Mouse (Mus musculus) liver, postnatal 0 days (tissue): ENCODE data around the gene Hivep3. TPM values are rescaled to one million over a fixed set of nuclear protein-coding genes. Genes with fewer than 3 reads are reported as not detected.
A peak's percentile ranks its signal among the peaks of the same experiment; 100 is the strongest.

Experiments used
- ATAC-seq: fragments of 200-750 bp; cut with Nextera tagmentation; 2 replicates; pipeline ENCODE4 v1.8.0; 2017; ENCODE audit warnings: mild to moderate bottlenecking, moderate library complexity
- DNase-seq: peaks from one replicate; pipeline ENCODE4 v3.0.0-alpha.2; 2016
- H3K27ac ChIP-seq: fragments of 300-500 bp; sonication (generic); 2 replicates; pipeline ENCODE4 v1.5.1; 2014; ENCODE audit warnings: antibody characterized with exemption, moderate library complexity, mild to moderate bottlenecking, low read depth
- H3K27me3 ChIP-seq: fragments of 300-500 bp; sonication (generic); 2 replicates; pipeline ENCODE4 v1.6.1; 2014; ENCODE audit warnings: low read length, control low read depth, mixed read lengths; ENCODE audit not compliant: insufficient read depth
- H3K36me3 ChIP-seq: fragments of 300-500 bp; sonication (generic); replicated peaks from 2 replicates; pipeline ENCODE4 v1.6.1; 2014; ENCODE audit warnings: mild to moderate bottlenecking, control low read depth, low read length, moderate library complexity, mixed read lengths; ENCODE audit not compliant: insufficient read depth
- H3K4me1 ChIP-seq: fragments of 300-500 bp; sonication (generic); 2 replicates; pipeline ENCODE4 v1.6.1; 2014; ENCODE audit warnings: antibody characterized with exemption, mild to moderate bottlenecking, control low read depth; ENCODE audit not compliant: insufficient read depth
- H3K4me2 ChIP-seq: fragments of 300-500 bp; sonication (generic); 2 replicates; pipeline ENCODE4 v1.6.1; 2014; ENCODE audit warnings: low read depth, mild to moderate bottlenecking, low read length, moderate library complexity, mixed read lengths
- H3K4me3 ChIP-seq: fragments of 300-500 bp; sonication (generic); 2 replicates; pipeline ENCODE4 v1.5.1; 2014; ENCODE audit warnings: low read depth, low read length
- H3K9ac ChIP-seq: fragments of 300-500 bp; sonication (generic); replicated peaks from 2 replicates; pipeline ENCODE4 v1.6.1; 2014; ENCODE audit warnings: mild to moderate bottlenecking, moderate library complexity
- H3K9me3 ChIP-seq: fragments of 300-500 bp; sonication (generic); 2 replicates; pipeline ENCODE4 v1.6.1; 2016; ENCODE audit warnings: mild to moderate bottlenecking, control low read depth, low read length, mixed read lengths
- CTCF ChIP-seq: sonication (generic); IDR thresholded peaks from 2 replicates; pipeline ENCODE4 v1.5.1; 2016; ENCODE audit warnings: antibody characterized with exemption, low read depth
- EP300 ChIP-seq: IDR thresholded peaks from 2 replicates; pipeline ENCODE4 v1.6.1; 2016; ENCODE audit warnings: antibody characterized with exemption, low read depth, mild to moderate bottlenecking
- WGBS: fragments of 180-500 bp; shearing (Covaris S2); extraction: QIAGEN DNeasy Blood & Tissue Kit; methylation state at CpG from one replicate; pipeline ENCODE4 v1.1.7; 2014; ENCODE audit not compliant: insufficient replicate concordance; 5-methylcytosine and 5-hydroxymethylcytosine counted together
- polyA plus RNA-seq: library from polyadenylated mRNA; unstranded; fragments of >200 nt; fragmentation: Nextera tagmentation; extraction: Ambion mirVana; gene quantifications from 2 replicates; pipeline ENCODE4 v1.2.1, GENCODE M21; 2015

The Hivep3 gene
- polyA plus RNA-seq, 1 experiment from 2014 or later, result 3.8 TPM

GRCm38 (mm10) chr4:119897054-119897855 is 163.7 kb downstream of the Hivep3 start:
- H3K4me2 ChIP-seq, result no peak overlapping the region
- ATAC-seq, result no peak

GRCm38 (mm10) chr4:119901556-119902491 is 168.2 kb downstream of the Hivep3 start:
- Histone ChIP-seq H3K27ac (no peak overlapping the region), H3K4me2 (no peak overlapping the region), H3K27me3 (no peaks in the 10 kb centered on the region), H3K9me3 (no peaks in the 10 kb centered on the region), H3K36me3 (no peaks in the 10 kb centered on the region), H3K4me1 (0 out of 2 replicates have a peak, but pooled peaks cover 3% of the 10 kb centered on the region), H3K9ac (no peak overlapping the region), H3K4me3 (no peak overlapping the region)
- TF ChIP-seq EP300, result no peak
- TF ChIP-seq CTCF, result no peak
- ATAC-seq, result no peak
- no peak for DNase-seq
- WGBS, result 68% methylated on average over 16 of the region's 16 CpGs

More at GRCm38 (mm10) chr4:119897054-119897855, 163.7 kb downstream of the Hivep3 start:
- Histone ChIP-seq H3K36me3 (no peaks in the 10 kb centered on the region), H3K27me3 (no peaks in the 10 kb centered on the region), H3K9me3 (no peaks in the 10 kb centered on the region), H3K9ac (no peak overlapping the region), H3K27ac (no peak overlapping the region), H3K4me3 (no peak overlapping the region), H3K4me1 (no peaks in the 10 kb centered on the region)
- no peak for DNase-seq
- 49% methylated on average over 6 of the region's 6 CpGs for whole genome bisulfite sequencing
- no peak for TF ChIP-seq CTCF
- no peak for TF ChIP-seq EP300

GRCm38 (mm10) chr4:119903328-119903727 is 169.7 kb downstream of the Hivep3 start:
- Histone ChIP-seq H3K27ac (no peak overlapping the region), H3K4me3 (no peak overlapping the region), H3K4me2 (no peak overlapping the region), H3K4me1 (0 out of 2 replicates have a peak, but pooled peaks cover 3% of the 10 kb centered on the region), H3K9ac (no peak overlapping the region), H3K36me3 (no peaks in the 10 kb centered on the region), H3K27me3 (no peaks in the 10 kb centered on the region), H3K9me3 (no peaks in the 10 kb centered on the region)
- no peak for TF ChIP-seq EP300
- TF ChIP-seq CTCF, result peak; percentile 35; the same call in 1 of the 2 replicates
- peak; percentile 31; the same call in 1 of the 2 replicates for ATAC-seq
- peak; percentile 40 for DNase-seq

GRCm38 (mm10) chr4:119903806-119904205 is 170.2 kb downstream of the Hivep3 start:
- WGBS, result 36% methylated on average over 1 of the region's 1 CpGs
- Histone ChIP-seq H3K27ac (no peak overlapping the region), H3K36me3 (no peaks in the 10 kb centered on the region), H3K4me2 (no peak overlapping the region), H3K9me3 (no peaks in the 10 kb centered on the region), H3K4me3 (no peak overlapping the region), H3K4me1 (0 out of 2 replicates have a peak, but pooled peaks cover 3% of the 10 kb centered on the region), H3K9ac (no peak overlapping the region), H3K27me3 (no peaks in the 10 kb centered on the region)
- no peak for TF ChIP-seq CTCF
- TF ChIP-seq EP300, result no peak
- ATAC-seq (no peak), DNase-seq (peak; percentile 52)

- no peak overlapping the region for H3K9ac ChIP-seq
- TF ChIP-seq EP300 (no peak), CTCF (no peak)
- H3K36me3 ChIP-seq, result no peaks in the 10 kb centered on the region
- no peak overlapping the region for H3K27ac ChIP-seq
- H3K4me3 ChIP-seq, result no peak overlapping the region
- H3K4me2 ChIP-seq, result no peak overlapping the region
- WGBS, result 79% methylated on average over 4 of the region's 4 CpGs
- H3K4me1 ChIP-seq, result 0 out of 2 replicates have a peak, but pooled peaks cover 3% of the 10 kb centered on the region
- no peaks in the 10 kb centered on the region for H3K9me3 ChIP-seq
- ATAC-seq (no peak), DNase-seq (no peak)
- no peaks in the 10 kb centered on the region for H3K27me3 ChIP-seq
Observed at GRCm38 (mm10) chr4:119904296-119904695, 170.7 kb downstream of the Hivep3 start.

GRCm38 (mm10) chr4:119907106-119907505 is 173.5 kb downstream of the Hivep3 start:
- Histone ChIP-seq H3K27me3 (no peaks in the 10 kb centered on the region), H3K9me3 (no peaks in the 10 kb centered on the region), H3K4me1 (0 out of 2 replicates have a peak, but pooled peaks cover 5% of the 10 kb centered on the region), H3K4me3 (no peak overlapping the region), H3K4me2 (no peak overlapping the region), H3K27ac (no peak overlapping the region), H3K9ac (no peak overlapping the region), H3K36me3 (no peaks in the 10 kb centered on the region)
- TF ChIP-seq EP300 (no peak), CTCF (no peak)
- ATAC-seq (no peak), DNase-seq (no peak)
- 77% methylated on average over 4 of the region's 4 CpGs for WGBS
